Mouse (Mus musculus): ENCODE measurements at regions not wholly inside any gene's neighbourhood (a gene's known extent, or its start where the extent isn't known, plus 50 kb on each side); places are given as distances from the start of the nearest gene placed in this dataset.
A peak's percentile ranks its signal among the peaks of the same experiment; 100 is the strongest.

GRCm38 (mm10) chr3:34219741-34220310 is 138.7 kb upstream of the Dnajc19 start:
- Histone ChIP-seq H3K27ac (ENCODE audit: low read depth, low read length) (no peak overlapping the region), H3K4me1 (ENCODE audit: insufficient read depth, low read length) (no peaks in the 10 kb centered on the region), H3K4me2 (ENCODE audit: low read depth, low read length, poor library complexity, severe bottlenecking) (no peak overlapping the region), H3K27me3 (ENCODE audit: insufficient read depth, low read length) (no peaks in the 10 kb centered on the region), H3K9me3 (ENCODE audit: low read length) (no peaks in the 10 kb centered on the region), H3K36me3 (ENCODE audit: insufficient read depth, low read length) (no peaks in the 10 kb centered on the region), H3K9ac (replicated peaks; ENCODE audit: low read length, poor library complexity, severe bottlenecking) (no peak overlapping the region), H3K4me3 (ENCODE audit: low read depth, low read length) (no peak overlapping the region)
- TF ChIP-seq CTCF (IDR thresholded peaks at IDR 0.05) = no peak
- no peak for DNase-seq (ENCODE audit: low spot score)
- ATAC-seq (ENCODE audit: low FRiP score) = no peak
- WGBS = 60% methylated on average over 10 of the region's 10 CpGs

GRCm38 (mm10) chr3:34219096-34219495 is 138.0 kb upstream of the Dnajc19 start:
- no peak for TF ChIP-seq CTCF (IDR thresholded peaks at IDR 0.05)
- Histone ChIP-seq H3K4me2 (ENCODE audit: low read depth, low read length, poor library complexity, severe bottlenecking) (no peak overlapping the region), H3K9ac (replicated peaks; ENCODE audit: low read length, poor library complexity, severe bottlenecking) (no peak overlapping the region), H3K4me3 (ENCODE audit: low read depth, low read length) (no peak overlapping the region), H3K27ac (ENCODE audit: low read depth, low read length) (no peak overlapping the region), H3K36me3 (ENCODE audit: insufficient read depth, low read length) (no peaks in the 10 kb centered on the region), H3K9me3 (ENCODE audit: low read length) (no peaks in the 10 kb centered on the region), H3K27me3 (ENCODE audit: insufficient read depth, low read length) (no peaks in the 10 kb centered on the region), H3K4me1 (ENCODE audit: insufficient read depth, low read length) (no peaks in the 10 kb centered on the region)
- DNase-seq (ENCODE audit: low spot score) (no peak), ATAC-seq (ENCODE audit: low FRiP score) (no peak)
- WGBS = 93% methylated on average over 2 of the region's 2 CpGs

GRCm38 (mm10) chr3:34217911-34218310 is 136.8 kb upstream of the Dnajc19 start:
- Histone ChIP-seq H3K36me3 (ENCODE audit: insufficient read depth, low read length) (no peaks in the 10 kb centered on the region), H3K4me2 (ENCODE audit: low read depth, low read length, poor library complexity, severe bottlenecking) (no peak overlapping the region), H3K4me3 (ENCODE audit: low read depth, low read length) (no peak overlapping the region), H3K9me3 (ENCODE audit: low read length) (no peaks in the 10 kb centered on the region), H3K4me1 (ENCODE audit: insufficient read depth, low read length) (no peaks in the 10 kb centered on the region), H3K27me3 (ENCODE audit: insufficient read depth, low read length) (no peaks in the 10 kb centered on the region), H3K27ac (ENCODE audit: low read depth, low read length) (no peak overlapping the region), H3K9ac (replicated peaks; ENCODE audit: low read length, poor library complexity, severe bottlenecking) (no peak overlapping the region)
- ATAC-seq (ENCODE audit: low FRiP score) (no peak), DNase-seq (ENCODE audit: low spot score) (no peak)
- 80% methylated on average over 4 of the region's 4 CpGs for WGBS
- no peak for TF ChIP-seq CTCF (IDR thresholded peaks at IDR 0.05)

- no peaks in the 10 kb centered on the region for H3K27me3 ChIP-seq (ENCODE audit: insufficient read depth, low read length)
- DNase-seq (ENCODE audit: low spot score) (no peak), ATAC-seq (ENCODE audit: low FRiP score) (no peak)
- H3K4me1 ChIP-seq (ENCODE audit: insufficient read depth, low read length) = no peaks in the 10 kb centered on the region
- H3K27ac ChIP-seq (ENCODE audit: low read depth, low read length) = no peak overlapping the region
- H3K4me2 ChIP-seq (ENCODE audit: low read depth, low read length, poor library complexity, severe bottlenecking) = no peak overlapping the region
- no peaks in the 10 kb centered on the region for H3K9me3 ChIP-seq (ENCODE audit: low read length)
- 90% methylated on average over 6 of the region's 6 CpGs for WGBS
- no peaks in the 10 kb centered on the region for H3K36me3 ChIP-seq (ENCODE audit: insufficient read depth, low read length)
- no peak for TF ChIP-seq CTCF (IDR thresholded peaks at IDR 0.05)
- H3K4me3 ChIP-seq (ENCODE audit: low read depth, low read length) = no peak overlapping the region
- no peak overlapping the region for H3K9ac ChIP-seq (replicated peaks; ENCODE audit: low read length, poor library complexity, severe bottlenecking)
Observed at GRCm38 (mm10) chr3:34214233-34214632, 133.1 kb upstream of the Dnajc19 start.

GRCm38 (mm10) chr3:34206454-34206853 is 125.3 kb upstream of the Dnajc19 start:
- Histone ChIP-seq H3K9ac (replicated peaks; ENCODE audit: low read length, poor library complexity, severe bottlenecking) (no peak overlapping the region), H3K27ac (ENCODE audit: low read depth, low read length) (no peak overlapping the region), H3K27me3 (ENCODE audit: insufficient read depth, low read length) (no peaks in the 10 kb centered on the region), H3K36me3 (ENCODE audit: insufficient read depth, low read length) (no peaks in the 10 kb centered on the region), H3K4me3 (ENCODE audit: low read depth, low read length) (no peak overlapping the region), H3K9me3 (ENCODE audit: low read length) (no peaks in the 10 kb centered on the region), H3K4me2 (ENCODE audit: low read depth, low read length, poor library complexity, severe bottlenecking) (no peak overlapping the region), H3K4me1 (ENCODE audit: insufficient read depth, low read length) (no peaks in the 10 kb centered on the region)
- TF ChIP-seq CTCF (IDR thresholded peaks at IDR 0.05) = no peak
- DNase-seq (ENCODE audit: low spot score) = no peak
- 92% methylated on average over 3 of the region's 3 CpGs for WGBS
- no peak for ATAC-seq (ENCODE audit: low FRiP score)

GRCm38 (mm10) chr3:34198228-34198627 is 117.1 kb upstream of the Dnajc19 start:
- DNase-seq (ENCODE audit: low spot score) = peak; percentile 53
- Histone ChIP-seq H3K4me3 (ENCODE audit: low read depth, low read length) (peak overlapping the region; percentile 17; the same call in 1 of the 2 replicates), H3K9ac (replicated peaks; ENCODE audit: low read length, poor library complexity, severe bottlenecking) (no peak overlapping the region), H3K4me1 (ENCODE audit: insufficient read depth, low read length) (no peaks in the 10 kb centered on the region), H3K4me2 (ENCODE audit: low read depth, low read length, poor library complexity, severe bottlenecking) (peak overlapping the region; percentile 18; the same call in 1 of the 2 replicates), H3K27me3 (ENCODE audit: insufficient read depth, low read length) (peaks cover 4% of the 10 kb centered on the region; the same call in 1 of the 2 replicates), H3K27ac (ENCODE audit: low read depth, low read length) (no peak overlapping the region), H3K36me3 (ENCODE audit: insufficient read depth, low read length) (no peaks in the 10 kb centered on the region), H3K9me3 (ENCODE audit: low read length) (no peaks in the 10 kb centered on the region)
- TF ChIP-seq CTCF (IDR thresholded peaks at IDR 0.05) = peak; percentile 70
- WGBS = 40% methylated on average over 8 of the region's 8 CpGs
- ATAC-seq (ENCODE audit: low FRiP score) = peak; percentile 17; the same call in 1 of the 2 replicates
